Mouse (Mus musculus) heart, postnatal 0 days (tissue): ENCODE results near the gene Lrrc55. TPM values are rescaled to one million over a fixed set of nuclear protein-coding genes. Genes with fewer than 3 reads are reported as not detected.

Experiments used
- ATAC-seq: fragments of 200-750 bp; cut with Nextera tagmentation; 2 replicates; pipeline ENCODE4 v1.8.0; 2017; ENCODE audit warnings: low read depth, moderate number of reproducible peaks, moderate library complexity; ENCODE audit not compliant: insufficient read depth
- DNase-seq: peaks from one replicate; pipeline ENCODE4 v3.0.0-alpha.2; 2016; ENCODE audit warnings: low spot score
- H3K27ac ChIP-seq: fragments of 300-500 bp; sonication (generic); 2 replicates; pipeline ENCODE4 v1.5.1; 2014; ENCODE audit warnings: low read depth, mild to moderate bottlenecking
- H3K27me3 ChIP-seq: fragments of 300-500 bp; sonication (generic); 2 replicates; pipeline ENCODE4 v1.6.1; 2014; ENCODE audit warnings: low read length, mixed read lengths; ENCODE audit not compliant: control insufficient read depth, insufficient read depth
- H3K36me3 ChIP-seq: fragments of 300-500 bp; sonication (generic); replicated peaks from 2 replicates; pipeline ENCODE4 v1.6.1; 2014; ENCODE audit warnings: low read length, mixed read lengths; ENCODE audit not compliant: control insufficient read depth, insufficient read depth
- H3K4me1 ChIP-seq: fragments of 300-500 bp; sonication (generic); 2 replicates; pipeline ENCODE4 v1.6.1; 2014; ENCODE audit warnings: antibody characterized with exemption; ENCODE audit not compliant: control insufficient read depth, insufficient read depth
- H3K4me2 ChIP-seq: fragments of 300-500 bp; sonication (generic); 2 replicates; pipeline ENCODE4 v1.6.1; 2014; ENCODE audit warnings: low read depth, mild to moderate bottlenecking, low read length, moderate library complexity
- H3K4me3 ChIP-seq: fragments of 300-500 bp; sonication (generic); 2 replicates; pipeline ENCODE4 v1.5.1; 2014; ENCODE audit warnings: low read depth, low read length
- H3K9ac ChIP-seq: fragments of 300-500 bp; sonication (generic); replicated peaks from 2 replicates; pipeline ENCODE4 v1.6.1; 2014; ENCODE audit warnings: low read depth, low read length, mixed read lengths
- H3K9me3 ChIP-seq: fragments of 300-500 bp; sonication (generic); replicated peaks from 2 replicates; pipeline ENCODE4 v1.6.1; 2016; ENCODE audit warnings: low read length; ENCODE audit not compliant: control insufficient read depth
- CTCF ChIP-seq: IDR thresholded peaks from 2 replicates; pipeline ENCODE4 v1.5.1; 2016; ENCODE audit warnings: antibody characterized with exemption, control low read depth, low read depth
- EP300 ChIP-seq: IDR thresholded peaks from 2 replicates; pipeline ENCODE4 v1.6.1; 2016; ENCODE audit warnings: antibody characterized with exemption, low read depth
- whole genome bisulfite sequencing: fragments of 180-500 bp; shearing (Covaris S2); extraction: QIAGEN DNeasy Blood & Tissue Kit; methylation state at CpG from one replicate; pipeline ENCODE4 v1.1.7; 2014; 5-methylcytosine and 5-hydroxymethylcytosine counted together
- polyA plus RNA-seq: library from polyadenylated mRNA; unstranded; fragments of >200 nt; fragmentation: Nextera tagmentation; extraction: Ambion mirVana; gene quantifications from 2 replicates; pipeline ENCODE4 v1.2.1, GENCODE M21; 2015
- total RNA-seq: library from RNA; depleted of rRNA; stranded (reverse); fragments of >200 nt; gene quantifications from 2 replicates; pipeline ENCODE4 v1.2.3, GENCODE M21; 2014; ENCODE audit warnings: low replicate concordance

Gene Lrrc55
- total and polyA plus RNA-seq, 2 experiments from 2014 or later = 0.38 to 0.52 TPM

DNA sequence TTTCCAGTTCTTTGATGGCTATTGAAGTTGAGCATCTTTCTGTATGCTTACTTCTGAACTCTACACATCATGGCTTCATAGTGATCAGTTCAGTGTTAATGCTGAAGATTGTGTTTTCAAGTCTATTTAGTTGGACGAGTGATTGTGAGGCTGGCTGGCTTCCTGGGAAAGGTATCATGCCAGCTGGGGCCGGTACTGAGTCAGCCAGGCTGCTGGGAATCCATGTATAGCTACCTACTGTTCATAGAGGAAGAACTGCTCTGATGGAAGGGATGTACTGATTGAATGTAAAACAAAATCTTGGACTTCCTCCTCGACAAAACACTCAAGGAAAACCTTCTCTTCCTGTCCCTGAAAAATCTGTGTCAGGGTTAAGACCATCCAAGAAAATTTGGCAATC lies 51.7 kb downstream of the Lrrc55 start:
- WGBS = 51% methylated on average over 3 of the region's 3 CpGs
- DNase-seq = no peak
- Histone ChIP-seq H3K36me3 (no peaks in the 10 kb centered on the region), H3K27ac (no peak overlapping the region), H3K27me3 (no peaks in the 10 kb centered on the region), H3K4me2 (no peak overlapping the region), H3K9ac (no peak overlapping the region), H3K4me3 (no peak overlapping the region), H3K9me3 (no peaks in the 10 kb centered on the region), H3K4me1 (no peaks in the 10 kb centered on the region)
- ATAC-seq = no peak; the same call in 1 of the 2 replicates
- no peak for TF ChIP-seq EP300
- no peak for TF ChIP-seq CTCF

DNA sequence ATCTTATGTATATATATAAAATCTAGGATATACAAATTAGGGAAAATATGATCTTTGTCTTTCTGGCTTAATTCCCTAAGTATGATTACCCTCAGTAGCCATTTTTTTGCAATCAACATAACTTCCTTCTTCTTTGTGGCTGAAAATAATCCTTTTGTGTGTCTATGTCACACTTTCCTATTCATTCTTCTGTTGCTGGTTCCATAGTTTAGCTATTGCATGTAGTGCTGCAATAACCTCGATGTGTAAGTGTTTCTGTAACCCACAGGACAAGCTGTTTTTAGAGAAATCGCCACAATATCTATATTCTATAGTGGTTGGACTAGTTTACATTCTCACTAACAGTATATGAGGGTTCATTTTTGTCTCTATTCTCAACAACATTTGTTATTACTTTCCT lies 52.1 kb downstream of the Lrrc55 start:
- TF ChIP-seq CTCF (no peak), EP300 (no peak)
- H3K4me3 ChIP-seq = no peak overlapping the region
- H3K9ac ChIP-seq = no peak overlapping the region
- no peaks in the 10 kb centered on the region for H3K27me3 ChIP-seq
- no peak overlapping the region for H3K27ac ChIP-seq
- DNase-seq = no peak
- no peaks in the 10 kb centered on the region for H3K4me1 ChIP-seq
- ATAC-seq = no peak
- H3K9me3 ChIP-seq = no peaks in the 10 kb centered on the region
- H3K36me3 ChIP-seq = no peaks in the 10 kb centered on the region
- WGBS = 73% methylated on average over 2 of the region's 2 CpGs
- no peak overlapping the region for H3K4me2 ChIP-seq

DNA sequence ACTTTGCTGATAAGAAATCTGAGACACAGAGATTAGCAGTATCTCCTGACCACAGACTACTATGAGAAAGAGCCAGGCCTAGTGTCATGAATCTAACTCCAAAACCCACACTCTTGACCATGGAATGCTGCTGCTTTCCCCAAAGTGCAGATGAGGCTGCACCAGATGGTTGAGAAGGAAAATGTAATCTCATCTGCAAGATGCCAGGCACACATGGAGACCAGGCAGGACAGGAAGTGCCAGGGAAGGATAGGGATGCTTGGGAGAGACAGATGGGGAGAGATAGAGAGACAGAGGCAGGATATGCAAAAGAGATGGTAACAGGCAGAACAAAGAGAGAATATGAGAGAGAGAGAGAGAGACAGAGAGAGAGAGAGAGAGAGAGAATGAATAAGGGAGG lies 56.2 kb downstream of the Lrrc55 start:
- peak overlapping the region; percentile 37; the same call in 1 of the 2 replicates for H3K4me2 ChIP-seq
- no peak overlapping the region for H3K4me3 ChIP-seq

DNA sequence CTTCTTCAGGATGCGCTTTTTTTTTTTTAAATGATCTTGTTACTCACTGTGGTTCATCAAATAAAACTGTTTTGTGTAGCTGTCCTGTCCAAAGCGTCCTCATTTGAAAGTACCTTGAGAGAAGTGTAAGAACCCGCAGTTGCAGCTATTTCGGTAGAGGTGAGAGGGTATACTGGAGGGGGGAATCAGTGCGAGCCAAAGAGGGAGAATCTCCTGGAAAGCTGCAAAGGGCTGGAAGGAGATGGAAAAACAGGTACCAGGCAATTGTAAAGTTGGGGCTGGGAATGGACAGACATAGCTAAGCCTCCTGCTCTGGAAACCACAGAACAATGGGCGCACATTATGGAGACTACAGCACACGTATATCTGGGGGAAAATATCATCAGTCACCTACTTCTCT lies 57.2 kb downstream of the Lrrc55 start:
- WGBS = 47% methylated on average over 7 of the region's 7 CpGs
- 0 out of 2 replicates have a peak overlapping the region, but pooled peaks have one; percentile 49 for H3K9ac ChIP-seq
- H3K4me2 ChIP-seq = peak overlapping the region; percentile 37

More for the DNA sequence above, 56.2 kb downstream of the Lrrc55 start:
- H3K9ac ChIP-seq = no peak overlapping the region
- no peak overlapping the region for H3K27ac ChIP-seq
- DNase-seq (no peak), ATAC-seq (no peak)
- TF ChIP-seq CTCF (no peak), EP300 (no peak)
- no peaks in the 10 kb centered on the region for H3K36me3 ChIP-seq
- H3K4me1 ChIP-seq = no peaks in the 10 kb centered on the region
- H3K9me3 ChIP-seq = no peaks in the 10 kb centered on the region
- H3K27me3 ChIP-seq = no peaks in the 10 kb centered on the region

DNA sequence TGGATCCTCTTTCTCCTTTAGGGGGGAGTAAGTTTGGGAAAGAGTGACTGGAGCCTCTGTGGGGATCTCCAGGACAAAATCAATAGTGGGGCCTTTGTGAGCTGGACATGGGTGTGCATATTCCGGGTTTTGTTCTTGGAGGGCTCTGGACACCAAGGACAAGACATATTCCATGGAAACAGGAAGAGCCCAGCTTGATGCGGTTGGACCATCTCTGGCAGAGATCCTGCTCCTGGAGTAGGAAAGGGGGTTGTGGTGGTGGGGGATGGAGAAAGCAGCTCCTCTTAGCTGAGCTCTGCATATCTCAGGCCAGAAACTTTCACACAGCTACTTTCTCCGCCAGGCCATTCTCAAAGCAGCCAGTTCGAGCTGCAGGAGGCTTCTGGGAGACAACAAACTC lies 57.6 kb downstream of the Lrrc55 start:
- no peaks in the 10 kb centered on the region for H3K9me3 ChIP-seq
- no peaks in the 10 kb centered on the region for H3K27me3 ChIP-seq
- DNase-seq (no peak), ATAC-seq (peak; percentile 26; the same call in 1 of the 2 replicates)
- H3K4me1 ChIP-seq = no peaks in the 10 kb centered on the region
- H3K27ac ChIP-seq = peak overlapping the region; percentile 41
- WGBS = 22% methylated on average over 4 of the region's 4 CpGs
- TF ChIP-seq CTCF (no peak), EP300 (no peak)
- peak overlapping the region; percentile 45 for H3K4me3 ChIP-seq
- peak overlapping the region; percentile 37 for H3K4me2 ChIP-seq
- H3K36me3 ChIP-seq = no peaks in the 10 kb centered on the region
- 0 out of 2 replicates have a peak overlapping the region, but pooled peaks have one; percentile 49 for H3K9ac ChIP-seq

More for the DNA sequence above, 57.2 kb downstream of the Lrrc55 start:
- H3K36me3 ChIP-seq = no peaks in the 10 kb centered on the region
- H3K4me3 ChIP-seq = peak overlapping the region; percentile 45
- TF ChIP-seq EP300 = no peak
- no peak for TF ChIP-seq CTCF
- no peaks in the 10 kb centered on the region for H3K9me3 ChIP-seq
- 0 out of 2 replicates have a peak overlapping the region, but pooled peaks have one; percentile 41 for H3K27ac ChIP-seq
- ATAC-seq = no peak
- no peaks in the 10 kb centered on the region for H3K4me1 ChIP-seq
- no peak for DNase-seq
- no peaks in the 10 kb centered on the region for H3K27me3 ChIP-seq

DNA sequence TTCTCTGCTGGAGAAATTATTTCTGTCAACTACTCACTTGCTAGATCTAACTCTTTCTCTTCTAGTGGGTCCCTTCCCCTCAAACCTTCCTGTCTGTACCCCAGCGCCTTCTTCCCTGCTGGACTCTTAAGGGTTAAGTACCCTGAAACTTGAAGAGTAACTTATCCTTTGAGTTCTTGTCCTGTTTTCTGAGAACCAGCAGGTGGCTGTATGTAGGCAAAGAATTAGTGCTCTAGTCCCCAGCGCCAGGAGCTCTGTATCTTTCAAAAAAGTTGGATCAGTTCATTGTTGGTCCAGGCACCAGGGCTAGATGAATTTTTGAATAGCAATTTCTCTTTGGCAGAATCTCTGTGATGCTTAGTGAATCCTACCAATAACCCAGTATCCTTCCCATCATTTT lies 58.9 kb downstream of the Lrrc55 start:
- Histone ChIP-seq H3K4me2 (peak overlapping the region; percentile 37), H3K4me3 (peak overlapping the region; percentile 45), H3K27me3 (no peaks in the 10 kb centered on the region), H3K9me3 (no peaks in the 10 kb centered on the region), H3K27ac (peak overlapping the region; percentile 56), H3K36me3 (no peaks in the 10 kb centered on the region), H3K4me1 (no peaks in the 10 kb centered on the region), H3K9ac (peak overlapping the region; percentile 49)
- TF ChIP-seq CTCF (no peak), EP300 (no peak)
- ATAC-seq = no peak
- WGBS = 46% methylated on average over 2 of the region's 2 CpGs
- no peak for DNase-seq
